Mouse (Mus musculus) liver, postnatal 0 days (tissue): ENCODE data around the gene Fibcd1. TPM values are rescaled to one million over a fixed set of nuclear protein-coding genes. Genes with fewer than 3 reads are reported as not detected.
A peak's percentile ranks its signal among the peaks of the same experiment; 100 is the strongest.

Experiments used
- ATAC-seq: fragments of 200-750 bp; cut with Nextera tagmentation; 2 replicates; pipeline ENCODE4 v1.8.0; 2017; ENCODE audit warnings: mild to moderate bottlenecking, moderate library complexity
- DNase-seq: peaks from one replicate; pipeline ENCODE4 v3.0.0-alpha.2; 2016
- H3K27ac ChIP-seq: fragments of 300-500 bp; sonication (generic); 2 replicates; pipeline ENCODE4 v1.5.1; 2014; ENCODE audit warnings: antibody characterized with exemption, moderate library complexity, mild to moderate bottlenecking, low read depth
- H3K27me3 ChIP-seq: fragments of 300-500 bp; sonication (generic); 2 replicates; pipeline ENCODE4 v1.6.1; 2014; ENCODE audit warnings: low read length, control low read depth, mixed read lengths; ENCODE audit not compliant: insufficient read depth
- H3K36me3 ChIP-seq: fragments of 300-500 bp; sonication (generic); replicated peaks from 2 replicates; pipeline ENCODE4 v1.6.1; 2014; ENCODE audit warnings: mild to moderate bottlenecking, control low read depth, low read length, moderate library complexity, mixed read lengths; ENCODE audit not compliant: insufficient read depth
- H3K4me1 ChIP-seq: fragments of 300-500 bp; sonication (generic); 2 replicates; pipeline ENCODE4 v1.6.1; 2014; ENCODE audit warnings: antibody characterized with exemption, mild to moderate bottlenecking, control low read depth; ENCODE audit not compliant: insufficient read depth
- H3K4me2 ChIP-seq: fragments of 300-500 bp; sonication (generic); 2 replicates; pipeline ENCODE4 v1.6.1; 2014; ENCODE audit warnings: low read depth, mild to moderate bottlenecking, low read length, moderate library complexity, mixed read lengths
- H3K4me3 ChIP-seq: fragments of 300-500 bp; sonication (generic); 2 replicates; pipeline ENCODE4 v1.5.1; 2014; ENCODE audit warnings: low read depth, low read length
- H3K9ac ChIP-seq: fragments of 300-500 bp; sonication (generic); replicated peaks from 2 replicates; pipeline ENCODE4 v1.6.1; 2014; ENCODE audit warnings: mild to moderate bottlenecking, moderate library complexity
- H3K9me3 ChIP-seq: fragments of 300-500 bp; sonication (generic); 2 replicates; pipeline ENCODE4 v1.6.1; 2016; ENCODE audit warnings: mild to moderate bottlenecking, control low read depth, low read length, mixed read lengths
- CTCF ChIP-seq: sonication (generic); IDR thresholded peaks from 2 replicates; pipeline ENCODE4 v1.5.1; 2016; ENCODE audit warnings: antibody characterized with exemption, low read depth
- EP300 ChIP-seq: IDR thresholded peaks from 2 replicates; pipeline ENCODE4 v1.6.1; 2016; ENCODE audit warnings: antibody characterized with exemption, low read depth, mild to moderate bottlenecking
- WGBS: fragments of 180-500 bp; shearing (Covaris S2); extraction: QIAGEN DNeasy Blood & Tissue Kit; methylation state at CpG from one replicate; pipeline ENCODE4 v1.1.7; 2014; ENCODE audit not compliant: insufficient replicate concordance; 5-methylcytosine and 5-hydroxymethylcytosine counted together
- polyA plus RNA-seq: library from polyadenylated mRNA; unstranded; fragments of >200 nt; fragmentation: Nextera tagmentation; extraction: Ambion mirVana; gene quantifications from 2 replicates; pipeline ENCODE4 v1.2.1, GENCODE M21; 2015

Fibcd1 gene
- polyA plus RNA-seq, 1 experiment from 2014 or later = not detected

GRCm38 (mm10) chr2:31828311-31828825, 17.4 kb downstream of the Fibcd1 start:
- 37% methylated on average over 4 of the region's 4 CpGs for WGBS
- ATAC-seq (no peak), DNase-seq (no peak)
- peaks cover 9% of the 10 kb centered on the region for H3K4me1 ChIP-seq
- TF ChIP-seq CTCF = no peak
- TF ChIP-seq EP300 = no peak
- H3K4me2 ChIP-seq = no peak overlapping the region
- H3K27me3 ChIP-seq = peaks cover 2% of the 10 kb centered on the region; the same call in 1 of the 2 replicates
- no peak overlapping the region for H3K4me3 ChIP-seq
- no peak overlapping the region for H3K27ac ChIP-seq
- H3K9me3 ChIP-seq = no peaks in the 10 kb centered on the region
- no peaks in the 10 kb centered on the region for H3K36me3 ChIP-seq
- no peak overlapping the region for H3K9ac ChIP-seq

GRCm38 (mm10) chr2:31827877-31828276, 17.9 kb downstream of the Fibcd1 start:
- no peak overlapping the region for H3K4me3 ChIP-seq
- no peak overlapping the region for H3K9ac ChIP-seq
- 53% methylated on average over 7 of the region's 7 CpGs for WGBS
- H3K27ac ChIP-seq = no peak overlapping the region
- H3K36me3 ChIP-seq = no peaks in the 10 kb centered on the region
- ATAC-seq = no peak
- no peaks in the 10 kb centered on the region for H3K9me3 ChIP-seq
- peaks cover 9% of the 10 kb centered on the region for H3K4me1 ChIP-seq
- peaks cover 6% of the 10 kb centered on the region; the same call in 1 of the 2 replicates for H3K27me3 ChIP-seq
- no peak overlapping the region for H3K4me2 ChIP-seq
- DNase-seq = no peak
- TF ChIP-seq EP300 (no peak), CTCF (no peak)

- Histone ChIP-seq H3K4me3 (no peak overlapping the region), H3K27me3 (peaks cover 14% of the 10 kb centered on the region), H3K4me2 (no peak overlapping the region), H3K36me3 (no peaks in the 10 kb centered on the region), H3K27ac (no peak overlapping the region), H3K9me3 (no peaks in the 10 kb centered on the region), H3K9ac (no peak overlapping the region), H3K4me1 (peaks cover 9% of the 10 kb centered on the region)
- DNase-seq (no peak), ATAC-seq (no peak)
- TF ChIP-seq EP300 = no peak
- no peak for TF ChIP-seq CTCF
- 66% methylated on average over 14 of the region's 14 CpGs for WGBS
Observed at GRCm38 (mm10) chr2:31826094-31827085, 19.4 kb downstream of the Fibcd1 start.

- TF ChIP-seq EP300 = no peak
- no peak for TF ChIP-seq CTCF
- 27% methylated on average over 16 of the region's 16 CpGs for whole genome bisulfite sequencing
- ATAC-seq (no peak), DNase-seq (no peak)
- no peaks in the 10 kb centered on the region for H3K36me3 ChIP-seq
- H3K9ac ChIP-seq = no peak overlapping the region
- H3K4me2 ChIP-seq = no peak overlapping the region
- H3K4me3 ChIP-seq = no peak overlapping the region
- H3K27me3 ChIP-seq = peaks cover 14% of the 10 kb centered on the region
- no peaks in the 10 kb centered on the region for H3K9me3 ChIP-seq
- H3K4me1 ChIP-seq = peaks cover 9% of the 10 kb centered on the region
- no peak overlapping the region for H3K27ac ChIP-seq
Observed at GRCm38 (mm10) chr2:31825469-31825911, 20.3 kb downstream of the Fibcd1 start.

- peak; percentile 58 for DNase-seq
- Histone ChIP-seq H3K27ac (no peak overlapping the region), H3K4me3 (no peak overlapping the region), H3K4me2 (no peak overlapping the region), H3K27me3 (peaks cover 14% of the 10 kb centered on the region), H3K36me3 (no peaks in the 10 kb centered on the region), H3K9ac (no peak overlapping the region), H3K4me1 (peaks cover 9% of the 10 kb centered on the region), H3K9me3 (no peaks in the 10 kb centered on the region)
- peak; percentile 62 for TF ChIP-seq CTCF
- no peak for TF ChIP-seq EP300
- no peak for ATAC-seq
- WGBS = 73% methylated on average over 12 of the region's 15 CpGs
Observed at GRCm38 (mm10) chr2:31823933-31824730, 21.7 kb downstream of the Fibcd1 start.
